Comparison of ENCODE assay signal across 9 mouse cellular contexts in the genomic region with DNA sequence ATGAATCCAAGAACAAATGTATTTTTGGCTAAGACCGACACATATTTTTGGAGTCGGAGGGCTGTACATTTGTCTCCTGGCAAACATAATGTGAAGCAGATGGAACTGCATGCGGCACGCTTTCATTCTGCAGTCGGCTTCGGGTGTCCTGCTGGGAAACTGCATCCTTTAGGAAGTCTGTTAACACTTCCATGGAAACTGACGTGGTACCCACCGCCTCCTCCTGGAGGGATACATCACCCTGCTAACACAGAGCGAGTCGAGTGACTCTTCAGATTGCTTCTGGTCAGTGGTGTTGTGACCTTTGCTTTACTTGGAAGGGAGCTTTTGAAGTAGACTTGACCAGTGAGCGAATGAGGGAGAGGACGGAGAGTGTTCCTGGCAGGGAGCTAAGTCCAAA.
A peak's percentile ranks its signal among the peaks of the same experiment; 100 is the strongest.
DNase-seq lines count a peak whose midpoint lies in the region; ATAC-seq and TF ChIP-seq lines count a peak whose summit lies in the region.
"Had no signal": no experiment of that assay in that cellular context is flagged by ENCODE, and none has a peak within 500 bp of the region (broad histone marks: within the 10 kb centered on the region; RNA-seq: fewer than 3 reads in every experiment).

No protein-coding gene starts in this region.

- H3K36me3 ChIP-seq in lung, embryonic 16.5 days (ENCODE audit: control insufficient read depth, insufficient read depth, low read length): no peaks in the 10 kb centered on the region
- H3K36me3 ChIP-seq in forebrain, embryonic 13.5 days (ENCODE audit: poor library complexity, severe bottlenecking): no peaks in the 10 kb centered on the region
- no peaks in the 10 kb centered on the region for H3K36me3 ChIP-seq in midbrain, embryonic 12.5 days
- no peaks in the 10 kb centered on the region for H3K36me3 ChIP-seq in liver, postnatal 0 days (replicated peaks; ENCODE audit: insufficient read depth, low read length)
- H3K36me3 ChIP-seq: heart, embryonic 13.5 days had no signal

- 57% methylated on average over 12 of the region's 12 CpGs for WGBS in lung, embryonic 16.5 days
- WGBS in forebrain, embryonic 13.5 days: 68% methylated on average over 12 of the region's 12 CpGs
- 44% methylated on average over 12 of the region's 12 CpGs for WGBS in midbrain, embryonic 12.5 days
- 85% methylated on average over 12 of the region's 12 CpGs for WGBS in liver, postnatal 0 days (ENCODE audit: insufficient replicate concordance)

- no peak for TF ChIP-seq EP300 in liver, postnatal 0 days (IDR thresholded peaks at IDR 0.05; ENCODE audit: low read depth)

- H3K4me2 ChIP-seq in lung, embryonic 16.5 days (ENCODE audit: low read depth, low read length): no peak overlapping the region
- H3K4me2 ChIP-seq in forebrain, embryonic 13.5 days: no peak overlapping the region
- no peak overlapping the region for H3K4me2 ChIP-seq in midbrain, embryonic 12.5 days (replicated peaks)
- H3K4me2 ChIP-seq in liver, postnatal 0 days (ENCODE audit: low read depth, low read length): no peak overlapping the region
- H3K4me2 ChIP-seq: heart, embryonic 13.5 days had no signal

- no peak overlapping the region for H3K4me3 ChIP-seq in lung, embryonic 16.5 days (ENCODE audit: low read length)
- no peak overlapping the region for H3K4me3 ChIP-seq in forebrain, embryonic 13.5 days
- H3K4me3 ChIP-seq in midbrain, embryonic 12.5 days: no peak overlapping the region
- no peak overlapping the region for H3K4me3 ChIP-seq in liver, postnatal 0 days (ENCODE audit: low read depth, low read length)
- H3K4me3 ChIP-seq: heart, embryonic 13.5 days had no signal

- H3K9me3 ChIP-seq in lung, embryonic 16.5 days (ENCODE audit: control insufficient read depth, low read length): no peaks in the 10 kb centered on the region
- no peaks in the 10 kb centered on the region for H3K9me3 ChIP-seq in forebrain, embryonic 13.5 days (replicated peaks)
- H3K9me3 ChIP-seq in midbrain, embryonic 12.5 days: no peaks in the 10 kb centered on the region
- no peaks in the 10 kb centered on the region for H3K9me3 ChIP-seq in liver, postnatal 0 days (ENCODE audit: low read length)
- H3K9me3 ChIP-seq: heart, embryonic 13.5 days had no signal

- ATAC-seq in lung, embryonic 16.5 days (ENCODE audit: low read depth): peak; percentile 60; the same call in 1 of the 2 replicates
- peak; percentile 86; the same call in 1 of the 2 replicates for ATAC-seq in forebrain, embryonic 13.5 days
- ATAC-seq in midbrain, embryonic 12.5 days (ENCODE audit: low FRiP score, low read depth): 0 out of 2 replicates have a peak, but pooled peaks have one; percentile 47
- ATAC-seq in liver, postnatal 0 days: no peak

- H3K27ac ChIP-seq in lung, embryonic 16.5 days (ENCODE audit: low read length): no peak overlapping the region
- no peak overlapping the region for H3K27ac ChIP-seq in forebrain, embryonic 13.5 days
- no peak overlapping the region for H3K27ac ChIP-seq in midbrain, embryonic 12.5 days (replicated peaks)
- no peak overlapping the region for H3K27ac ChIP-seq in liver, postnatal 0 days (ENCODE audit: low read depth)
- H3K27ac ChIP-seq: heart, embryonic 13.5 days had no signal

- DNase-seq in lung, adult 18-20 months: no peak
- peak; percentile 56 to 77 for DNase-seq in layer of hippocampus, adult 18-20 months (ENCODE audit: low spot score in 2 of 2)
- DNase-seq in liver, postnatal 0 days: no peak
- DNase-seq in adrenal gland, adult (ENCODE audit: inconsistent age in 2 of 2, low spot score in 1 of 2): no peak
- DNase-seq in ovary, postnatal 14 days (ENCODE audit: low spot score): no peak

- no peaks in the 10 kb centered on the region for H3K27me3 ChIP-seq in lung, embryonic 16.5 days (ENCODE audit: control insufficient read depth, insufficient read depth, low read depth, low read length)
- no peaks in the 10 kb centered on the region for H3K27me3 ChIP-seq in forebrain, embryonic 13.5 days
- no peaks in the 10 kb centered on the region for H3K27me3 ChIP-seq in midbrain, embryonic 12.5 days
- no peaks in the 10 kb centered on the region for H3K27me3 ChIP-seq in liver, postnatal 0 days (ENCODE audit: insufficient read depth, low read length)
- H3K27me3 ChIP-seq: heart, embryonic 13.5 days had no signal

- H3K4me1 ChIP-seq in lung, embryonic 16.5 days (replicated peaks; ENCODE audit: control insufficient read depth, insufficient read depth, low read length): peaks cover 3% of the 10 kb centered on the region; the same call in 1 of the 2 replicates
- H3K4me1 ChIP-seq in forebrain, embryonic 13.5 days: no peaks in the 10 kb centered on the region
- no peaks in the 10 kb centered on the region; the same call in 1 of the 2 replicates for H3K4me1 ChIP-seq in midbrain, embryonic 12.5 days
- H3K4me1 ChIP-seq in liver, postnatal 0 days (ENCODE audit: insufficient read depth): no peaks in the 10 kb centered on the region

- TF ChIP-seq CTCF in liver, postnatal 0 days (IDR thresholded peaks at IDR 0.05; ENCODE audit: low read depth): no peak

- no peak overlapping the region for H3K9ac ChIP-seq in lung, embryonic 16.5 days (ENCODE audit: low read length)
- H3K9ac ChIP-seq in forebrain, embryonic 13.5 days: no peak overlapping the region
- no peak overlapping the region for H3K9ac ChIP-seq in midbrain, embryonic 12.5 days (replicated peaks)
- no peak overlapping the region for H3K9ac ChIP-seq in liver, postnatal 0 days (replicated peaks)
- H3K9ac ChIP-seq: heart, embryonic 13.5 days had no signal

Comparison
In these comparisons a context has a peak if more than half of its experiments do, and no peak if none do; other contexts are left out.
1. DNase-seq: peak in layer of hippocampus, adult 18-20 months (2 of 2); none in lung, adult 18-20 months (0 of 2), liver, postnatal 0 days (single experiment), adrenal gland, adult (0 of 2) and ovary, postnatal 14 days (single experiment).